Mouse (Mus musculus): ENCODE results near the gene Tmem50b.

The Tmem50b gene

GRCm38 (mm10) chr16:91566002-91566401 is 31.6 kb downstream of the Tmem50b start:
- in situ Hi-C loops (cut with MboI, MseI), result loop anchor here (10.0 to 25.0 kb wide), 2 partner anchors 51 to 1079 kb away; no protein-coding TSS in a partner anchor

- in situ Hi-C loops (cut with MboI, MseI), result loop anchor here (10.0 to 25.0 kb wide), 2 partner anchors 51 to 1078 kb away; no protein-coding TSS in a partner anchor
These were observed 32.2 kb downstream of the Tmem50b start for GRCm38 (mm10) chr16:91565292-91565951.

GRCm38 (mm10) chr16:91564580-91565291 is 32.9 kb downstream of the Tmem50b start:
- in situ Hi-C loops (cut with MboI, MseI), result loop anchor here (10.0 to 25.0 kb wide), 2 partner anchors 50 to 1077 kb away; no protein-coding TSS in a partner anchor

- in situ Hi-C loops (cut with MboI, MseI), result loop anchor here (10.0 to 25.0 kb wide), 2 partner anchors 47 to 1074 kb away; no protein-coding TSS in a partner anchor
These were observed 35.8 kb downstream of the Tmem50b start for GRCm38 (mm10) chr16:91561541-91562457.

- in situ Hi-C loops (cut with MboI, MseI), result loop anchor here (10.0 to 25.0 kb wide), 2 partner anchors 46 to 1074 kb away; no protein-coding TSS in a partner anchor
These were observed 36.5 kb downstream of the Tmem50b start for GRCm38 (mm10) chr16:91561099-91561498.

GRCm38 (mm10) chr16:91557693-91558092 is 39.9 kb downstream of the Tmem50b start:
- in situ Hi-C loops (cut with MboI, MseI), result loop anchor here (25.0 kb wide), 1 partner anchor 1070 kb away; no protein-coding TSS in a partner anchor

GRCm38 (mm10) chr16:91557214-91557613 is 40.4 kb downstream of the Tmem50b start:
- in situ Hi-C loops (cut with MboI, MseI), result loop anchor here (25.0 kb wide), 1 partner anchor 1070 kb away; no protein-coding TSS in a partner anchor

- in situ Hi-C loops (cut with MboI, MseI), result loop anchor here (25.0 kb wide), 1 partner anchor 1069 kb away; no protein-coding TSS in a partner anchor
These were observed 40.9 kb downstream of the Tmem50b start for GRCm38 (mm10) chr16:91556659-91557058.

GRCm38 (mm10) chr16:91555017-91555605 is 42.5 kb downstream of the Tmem50b start:
- in situ Hi-C loops (cut with MboI, MseI), result loop anchor here (25.0 kb wide), 1 partner anchor 1068 kb away; no protein-coding TSS in a partner anchor

- in situ Hi-C loops (cut with MboI, MseI), result loop anchor here (25.0 kb wide), 1 partner anchor 1066 kb away; no protein-coding TSS in a partner anchor
These were observed 44.0 kb downstream of the Tmem50b start for GRCm38 (mm10) chr16:91553625-91554024.

GRCm38 (mm10) chr16:91552072-91552471 is 45.5 kb downstream of the Tmem50b start:
- in situ Hi-C loops (cut with MboI, MseI), result loop anchor here (25.0 kb wide), 1 partner anchor 1065 kb away; no protein-coding TSS in a partner anchor

GRCm38 (mm10) chr16:91551081-91551524 is 46.5 kb downstream of the Tmem50b start:
- in situ Hi-C loops (cut with MboI, MseI), result loop anchor here (25.0 kb wide), 1 partner anchor 1064 kb away; no protein-coding TSS in a partner anchor

GRCm38 (mm10) chr16:91549616-91550015 is 48.0 kb downstream of the Tmem50b start:
- in situ Hi-C loops (cut with MboI, MseI), result loop anchor here (25.0 kb wide), 1 partner anchor 1062 kb away; no protein-coding TSS in a partner anchor

GRCm38 (mm10) chr16:91548996-91549395 is 48.6 kb downstream of the Tmem50b start:
- in situ Hi-C loops (cut with MboI, MseI), result no loop called here

- in situ Hi-C loops (cut with MboI, MseI), result no loop called here
These were observed 49.0 kb downstream of the Tmem50b start for GRCm38 (mm10) chr16:91548586-91548985.

- in situ Hi-C loops (cut with MboI, MseI), result no loop called here
These were observed 49.6 kb downstream of the Tmem50b start for GRCm38 (mm10) chr16:91547974-91548373.

GRCm38 (mm10) chr16:91546836-91547741 is 50.5 kb downstream of the Tmem50b start, which contains the start of gene Ifngr2:
TSS of gene Ifngr2 (plus strand) at chr16:91547072.
- in situ Hi-C loops (cut with MboI, MseI), result no loop called here

GRCm38 (mm10) chr16:91546391-91546835 is 51.2 kb downstream of the Tmem50b start:
- in situ Hi-C loops (cut with MboI, MseI), result no loop called here
